Mouse (Mus musculus): ENCODE results near the gene Pdhx. TPM values are rescaled to one million over a fixed set of nuclear protein-coding genes. Genes with fewer than 3 reads are reported as not detected.

Pdhx gene
- total RNA-seq, 1 experiment: 35.6 TPM

DNA sequence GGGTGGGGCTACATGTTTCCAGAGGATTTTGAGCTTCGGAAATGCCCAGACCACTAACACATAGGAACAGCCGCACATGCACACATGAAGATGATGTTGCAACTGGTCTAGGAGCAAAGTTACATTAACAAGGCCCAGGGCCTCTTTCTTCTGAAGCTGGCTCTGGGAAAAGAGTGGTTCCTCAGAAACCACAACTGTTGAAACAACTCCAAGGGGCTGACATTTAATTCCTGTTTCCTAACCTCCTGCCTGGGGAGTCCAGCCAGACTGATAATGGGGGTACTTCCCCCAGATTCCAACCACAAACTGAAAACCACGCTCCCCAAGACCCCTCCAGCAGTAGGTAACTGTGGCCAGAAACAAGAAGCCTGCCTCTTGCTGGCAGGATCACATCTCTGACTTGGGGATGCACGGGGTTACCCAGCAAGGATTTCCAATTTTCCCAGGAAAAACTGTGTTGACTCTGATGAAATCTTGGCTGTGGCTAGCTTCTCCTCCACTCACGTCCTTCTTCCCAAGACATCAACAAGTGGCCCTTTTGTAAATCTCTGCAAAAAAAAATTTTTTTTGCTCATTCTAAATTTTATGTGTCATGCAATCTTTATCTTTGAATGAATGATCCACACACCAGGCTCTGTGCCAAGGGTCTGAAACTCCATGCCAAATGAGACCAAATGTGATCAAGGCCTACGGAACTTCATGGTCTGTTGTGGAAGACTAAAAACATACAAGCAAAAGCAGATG lies 86.2 kb downstream of the Pdhx start:
- in situ Hi-C loops (cut with MboI; ENCODE audit: low sequenced_read_pairs in 2 of 2, unreplicated experiment in 2 of 2): no loop called here
- no peaks in the 10 kb centered on the region for H3K9me3 ChIP-seq (ENCODE audit: control insufficient read depth, insufficient read depth, low read depth, low read length)
- no peak overlapping the region for H3K27ac ChIP-seq (ENCODE audit: insufficient read depth, low read depth, low read length, poor library complexity, severe bottlenecking)
- H3K36me3 ChIP-seq (ENCODE audit: control insufficient read depth, insufficient read depth, low read length, poor library complexity, severe bottlenecking): no peaks in the 10 kb centered on the region
- no peaks in the 10 kb centered on the region for H3K4me1 ChIP-seq (ENCODE audit: control insufficient read depth in 2 of 2, insufficient read depth in 2 of 2, low read length in 2 of 2, poor library complexity in 1 of 2)
- H3K4me3 ChIP-seq (ENCODE audit: insufficient read depth in 1 of 2, low read depth in 1 of 2, low read length in 2 of 2, poor library complexity in 1 of 2, severe bottlenecking in 1 of 2): no peak overlapping the region
- no peak for TF ChIP-seq MAFK (IDR thresholded peaks at IDR 0.05; ENCODE audit: insufficient read depth, low read depth, low read length)
- TF ChIP-seq CHD2 (IDR thresholded peaks at IDR 0.05; ENCODE audit: low read depth, low read length): no peak
- TF ChIP-seq ZC3H11A (IDR thresholded peaks at IDR 0.05; ENCODE audit: borderline replicate concordance, low read depth, low read length): no peak
- TF ChIP-seq HCFC1 (IDR thresholded peaks at IDR 0.05; ENCODE audit: borderline replicate concordance, insufficient read depth, low read length): no peak
- TF ChIP-seq ZNF384 (IDR thresholded peaks at IDR 0.05; ENCODE audit: low read depth, low read length): no peak
- no peak overlapping the region for H3K9ac ChIP-seq (ENCODE audit: insufficient read depth, low read depth, low read length, poor library complexity, severe bottlenecking)
- DNase-seq (ENCODE audit: low read depth, low spot score): no peak

DNA sequence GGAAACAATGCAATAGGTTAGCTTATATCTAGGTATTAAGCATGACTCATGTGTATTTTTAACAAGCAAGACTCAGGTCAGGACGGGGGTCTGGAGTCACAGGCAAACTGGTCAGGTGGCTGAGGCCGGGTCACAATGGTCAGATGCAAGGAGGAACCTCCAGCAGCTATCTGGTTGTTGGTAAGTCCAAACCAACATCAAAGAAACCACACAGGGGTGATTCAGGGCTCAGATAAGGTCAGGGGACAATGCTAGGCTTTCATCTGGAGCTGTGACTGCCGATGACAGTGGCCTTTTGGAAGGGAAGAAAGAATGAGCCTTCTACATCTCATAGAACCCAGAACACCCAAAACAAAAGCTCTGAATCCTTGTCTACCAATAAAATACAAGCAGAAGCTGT lies 86.9 kb downstream of the Pdhx start:
- in situ Hi-C loops (cut with MboI; ENCODE audit: low sequenced_read_pairs in 2 of 2, unreplicated experiment in 2 of 2): no loop called here

GRCm38 (mm10) chr2:102982822-102983221 lies 90.5 kb downstream of the Pdhx start:
- Histone ChIP-seq H3K36me3 (ENCODE audit: control insufficient read depth, insufficient read depth, low read length, poor library complexity, severe bottlenecking) (no peaks in the 10 kb centered on the region), H3K9ac (ENCODE audit: insufficient read depth, low read depth, low read length, poor library complexity, severe bottlenecking) (no peak overlapping the region), H3K4me3 (ENCODE audit: insufficient read depth in 1 of 2, low read depth in 1 of 2, low read length in 2 of 2, poor library complexity in 1 of 2, severe bottlenecking in 1 of 2) (no peak overlapping the region), H3K27ac (ENCODE audit: insufficient read depth, low read depth, low read length, poor library complexity, severe bottlenecking) (no peak overlapping the region), H3K9me3 (ENCODE audit: control insufficient read depth, insufficient read depth, low read depth, low read length) (no peaks in the 10 kb centered on the region), H3K4me1 (ENCODE audit: control insufficient read depth in 2 of 2, insufficient read depth in 2 of 2, low read length in 2 of 2, poor library complexity in 1 of 2) (no peaks in the 10 kb centered on the region)
- TF ChIP-seq ZNF384 (IDR thresholded peaks at IDR 0.05; ENCODE audit: low read depth, low read length) (no peak), MAFK (IDR thresholded peaks at IDR 0.05; ENCODE audit: insufficient read depth, low read depth, low read length) (no peak)
- in situ Hi-C loops (cut with MboI; ENCODE audit: low sequenced_read_pairs in 2 of 2, unreplicated experiment in 2 of 2): no loop called here
- no peak for DNase-seq (ENCODE audit: low read depth, low spot score)

More for the DNA sequence above, 86.9 kb downstream of the Pdhx start:
- Histone ChIP-seq H3K4me3 (ENCODE audit: insufficient read depth in 1 of 2, low read depth in 1 of 2, low read length in 2 of 2, poor library complexity in 1 of 2, severe bottlenecking in 1 of 2) (no peak overlapping the region), H3K27ac (ENCODE audit: insufficient read depth, low read depth, low read length, poor library complexity, severe bottlenecking) (no peak overlapping the region), H3K36me3 (ENCODE audit: control insufficient read depth, insufficient read depth, low read length, poor library complexity, severe bottlenecking) (no peaks in the 10 kb centered on the region), H3K9me3 (ENCODE audit: control insufficient read depth, insufficient read depth, low read depth, low read length) (no peaks in the 10 kb centered on the region), H3K4me1 (ENCODE audit: control insufficient read depth in 2 of 2, insufficient read depth in 2 of 2, low read length in 2 of 2, poor library complexity in 1 of 2) (no peaks in the 10 kb centered on the region), H3K9ac (ENCODE audit: insufficient read depth, low read depth, low read length, poor library complexity, severe bottlenecking) (no peak overlapping the region)
- DNase-seq (ENCODE audit: low read depth, low spot score): no peak
- TF ChIP-seq MAFK (IDR thresholded peaks at IDR 0.05; ENCODE audit: insufficient read depth, low read depth, low read length) (no peak), ZC3H11A (IDR thresholded peaks at IDR 0.05; ENCODE audit: borderline replicate concordance, low read depth, low read length) (no peak), HCFC1 (IDR thresholded peaks at IDR 0.05; ENCODE audit: borderline replicate concordance, insufficient read depth, low read length) (no peak), CHD2 (IDR thresholded peaks at IDR 0.05; ENCODE audit: low read depth, low read length) (no peak), ZNF384 (IDR thresholded peaks at IDR 0.05; ENCODE audit: low read depth, low read length) (no peak)

DNA sequence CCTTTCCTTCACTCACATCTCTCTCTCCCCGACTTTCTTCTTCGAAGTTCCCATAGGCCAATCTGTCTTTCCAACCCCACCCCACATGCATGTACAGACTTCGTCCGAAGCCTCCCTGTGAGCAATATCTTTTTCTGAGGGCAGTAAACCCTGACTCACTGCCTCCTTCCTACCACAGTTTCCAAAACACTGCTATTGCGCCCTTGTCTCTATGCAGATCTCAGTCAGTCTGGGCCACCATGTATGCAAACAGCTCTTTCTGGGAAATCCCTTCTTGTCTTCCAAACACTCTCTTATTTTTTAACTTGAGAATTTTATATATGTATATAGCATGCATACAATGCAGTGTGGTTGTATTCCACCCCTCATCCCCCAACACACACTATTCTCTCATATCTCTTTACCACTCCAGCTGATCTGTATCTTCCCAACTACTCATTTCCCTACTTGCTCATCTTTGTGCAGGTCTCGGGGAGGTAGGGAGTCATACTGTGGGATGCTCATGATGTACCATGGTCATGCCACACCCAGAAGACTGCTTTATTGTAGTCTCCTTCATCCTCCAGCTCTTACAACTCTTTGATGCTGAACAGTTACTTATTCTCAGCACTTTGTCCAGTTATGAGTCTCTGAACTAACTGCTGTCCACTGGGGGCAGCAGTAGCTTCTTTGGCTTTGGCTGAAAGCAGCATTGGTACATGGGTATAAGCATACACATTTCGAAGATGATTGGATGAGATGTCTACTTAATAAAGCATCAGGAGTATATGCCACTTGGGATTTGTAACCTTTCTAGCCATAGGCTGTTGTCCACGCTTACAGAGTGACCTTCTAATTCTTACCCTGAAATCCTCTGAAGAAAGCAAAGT lies 91.6 kb downstream of the Pdhx start:
- in situ Hi-C loops (cut with MboI; ENCODE audit: low sequenced_read_pairs in 2 of 2, unreplicated experiment in 2 of 2): no loop called here
- TF ChIP-seq HCFC1 (IDR thresholded peaks at IDR 0.05; ENCODE audit: borderline replicate concordance, insufficient read depth, low read length): no peak
- no peak for TF ChIP-seq ZNF384 (IDR thresholded peaks at IDR 0.05; ENCODE audit: low read depth, low read length)
- no peak for TF ChIP-seq MAFK (IDR thresholded peaks at IDR 0.05; ENCODE audit: insufficient read depth, low read depth, low read length)
- TF ChIP-seq ZC3H11A (IDR thresholded peaks at IDR 0.05; ENCODE audit: borderline replicate concordance, low read depth, low read length): no peak
- no peak for TF ChIP-seq CHD2 (IDR thresholded peaks at IDR 0.05; ENCODE audit: low read depth, low read length)
- no peaks in the 10 kb centered on the region for H3K36me3 ChIP-seq (ENCODE audit: control insufficient read depth, insufficient read depth, low read length, poor library complexity, severe bottlenecking)
- no peaks in the 10 kb centered on the region for H3K9me3 ChIP-seq (ENCODE audit: control insufficient read depth, insufficient read depth, low read depth, low read length)
- no peak overlapping the region for H3K27ac ChIP-seq (ENCODE audit: insufficient read depth, low read depth, low read length, poor library complexity, severe bottlenecking)
- H3K9ac ChIP-seq (ENCODE audit: insufficient read depth, low read depth, low read length, poor library complexity, severe bottlenecking): no peak overlapping the region
- no peak overlapping the region for H3K4me3 ChIP-seq (ENCODE audit: insufficient read depth in 1 of 2, low read depth in 1 of 2, low read length in 2 of 2, poor library complexity in 1 of 2, severe bottlenecking in 1 of 2)
- DNase-seq (ENCODE audit: low read depth, low spot score): no peak
- H3K4me1 ChIP-seq (ENCODE audit: control insufficient read depth in 2 of 2, insufficient read depth in 2 of 2, low read length in 2 of 2, poor library complexity in 1 of 2): no peaks in the 10 kb centered on the region

Data from ES-E14 (cell line).